Mouse (Mus musculus) cerebellum, adult 11 months (tissue): ENCODE results near the gene Gulp1.
A peak's percentile ranks its signal among the peaks of the same experiment; 100 is the strongest.

Experiments
- DNase-seq: peaks from one replicate; pipeline ENCODE4 v3.0.0; 2022

Gene Gulp1

DNA sequence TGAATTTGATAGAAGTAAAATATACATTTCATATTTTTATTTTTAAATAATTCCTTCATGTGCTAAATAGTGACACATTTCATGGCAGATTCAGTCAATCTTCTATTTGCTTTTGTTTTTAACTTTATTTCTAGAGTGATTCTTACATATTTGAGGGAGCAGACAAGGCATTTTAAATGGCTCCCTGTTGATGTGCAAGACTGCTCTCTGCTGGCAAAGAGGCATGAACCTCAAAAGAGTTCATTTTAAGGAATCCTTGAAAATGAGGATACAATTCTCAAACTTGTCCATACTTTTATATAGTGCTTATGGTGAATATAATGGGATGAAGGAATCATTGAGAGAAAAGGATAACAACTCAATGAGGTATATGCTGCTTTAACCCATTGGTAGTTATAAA is 189.9 kb downstream of the Gulp1 start:
- DNase-seq = no peak

DNA sequence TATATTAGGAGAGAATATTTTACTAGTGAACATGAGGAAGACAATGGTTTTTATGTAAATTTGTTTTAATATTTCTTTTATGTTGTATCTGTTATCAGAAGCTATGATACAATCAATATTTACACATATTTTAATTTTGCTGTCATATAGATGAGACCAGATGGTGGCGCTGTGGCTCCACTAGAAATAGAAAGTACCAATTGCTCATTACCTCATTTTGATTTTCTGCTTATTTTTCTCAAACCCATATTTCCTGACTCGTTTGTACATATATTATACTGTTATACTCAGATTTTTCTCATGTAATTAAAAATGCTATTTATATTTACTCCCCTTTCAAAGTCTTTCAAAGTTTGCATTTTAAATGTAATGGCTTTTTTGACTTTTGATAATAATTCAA is 194.4 kb downstream of the Gulp1 start:
- DNase-seq = peak; percentile 0

DNA sequence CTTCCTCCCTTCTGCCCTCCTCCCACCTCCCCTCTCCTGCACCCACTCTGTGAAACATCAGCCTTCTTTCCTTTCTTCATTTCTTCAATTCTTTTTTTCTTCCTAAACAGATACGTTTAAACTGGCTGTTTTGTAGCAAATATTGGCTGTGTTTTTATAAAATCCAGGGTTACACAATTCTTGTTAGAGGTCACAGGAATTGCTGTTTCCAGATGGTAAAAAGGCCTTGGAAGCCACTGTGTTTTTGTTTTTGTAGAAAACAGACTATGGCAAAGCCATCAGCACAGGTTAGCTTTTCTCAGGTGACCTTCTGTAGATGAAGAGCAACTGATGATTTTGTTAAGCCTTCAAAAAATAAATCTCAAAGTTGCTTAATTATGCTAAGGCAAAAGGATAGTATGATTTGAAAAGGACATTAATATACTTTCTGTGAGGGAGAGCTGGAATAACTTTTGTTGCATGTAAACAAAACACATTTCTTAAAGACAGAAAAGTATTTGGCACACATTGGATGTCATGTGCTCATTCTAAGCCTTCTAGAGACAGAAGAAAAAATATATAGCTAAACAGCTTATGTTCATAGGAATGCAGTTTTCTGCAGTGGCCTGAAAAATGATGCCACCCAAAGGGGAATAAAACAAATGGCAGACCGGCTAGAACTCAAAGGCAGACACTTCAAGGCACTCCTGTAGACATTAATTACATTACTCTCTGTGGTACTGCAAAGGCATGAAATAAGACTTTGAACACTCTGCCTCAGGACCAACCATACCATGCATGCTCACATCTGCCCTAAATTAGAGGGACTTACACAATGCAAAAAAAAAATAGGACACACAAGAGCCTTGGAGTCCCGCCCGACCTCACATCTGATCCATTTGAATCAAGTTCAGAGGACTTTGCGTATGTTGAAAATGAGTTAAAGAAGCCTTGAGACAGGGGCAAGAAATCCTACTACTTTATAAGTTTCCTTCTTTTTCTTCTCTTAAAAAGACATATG is 199.7 kb downstream of the Gulp1 start:
- DNase-seq = no peak

DNA sequence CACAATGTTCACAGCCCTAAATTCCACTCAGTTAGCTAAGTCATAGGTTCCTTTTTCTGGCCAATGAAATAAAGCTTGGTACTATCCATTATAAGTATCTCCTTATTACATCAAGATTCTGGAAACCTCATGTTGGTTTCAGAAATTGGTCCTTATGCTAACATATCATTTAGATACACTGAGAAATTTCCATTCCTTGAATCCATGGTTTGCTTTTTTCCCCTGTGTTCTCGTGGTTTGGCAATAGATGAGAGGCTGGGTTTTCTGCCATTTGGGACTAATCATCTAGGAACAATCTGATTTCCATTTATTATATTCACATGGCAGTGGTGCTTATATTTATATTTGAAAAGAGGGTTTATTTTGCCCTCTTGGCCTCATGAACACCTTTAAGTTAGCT is 226.9 kb downstream of the Gulp1 start:
- DNase-seq = no peak

DNA sequence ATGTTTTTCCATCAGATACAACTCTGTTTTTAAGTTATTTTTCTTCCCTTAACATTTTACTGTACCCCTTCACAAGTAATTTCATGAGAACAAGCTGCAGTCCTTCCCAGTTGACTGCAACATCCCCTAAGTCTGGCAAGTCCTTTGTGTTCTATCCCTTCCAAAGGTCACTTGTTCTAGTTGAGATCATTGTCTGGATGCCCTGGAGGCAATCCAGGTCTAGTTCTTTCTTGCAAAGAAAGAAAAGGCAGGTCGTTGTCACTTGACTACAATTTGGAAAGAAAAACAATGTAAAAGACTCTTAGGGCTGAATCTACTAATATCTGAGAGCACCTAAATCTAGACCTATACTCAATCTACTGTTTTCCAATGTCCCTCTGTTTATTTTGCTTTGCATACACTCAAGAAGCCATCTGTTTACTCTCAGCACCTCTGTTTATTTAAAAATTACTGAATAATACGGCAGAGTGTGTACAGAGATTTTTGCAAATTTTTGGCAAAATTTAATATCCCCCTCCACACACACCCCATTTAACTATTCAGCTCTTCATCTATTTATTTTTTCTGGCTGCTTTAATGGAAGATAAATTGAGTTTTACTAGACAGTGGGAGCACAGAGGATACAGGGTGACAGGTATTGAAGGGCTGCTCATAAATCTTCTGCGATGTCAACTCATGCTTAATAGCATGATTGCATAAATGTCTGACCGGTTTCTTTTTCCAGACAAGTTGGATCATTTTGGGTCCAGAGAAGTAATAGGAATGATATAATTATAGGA is 252.5 kb downstream of the Gulp1 start:
- no peak for DNase-seq

DNA sequence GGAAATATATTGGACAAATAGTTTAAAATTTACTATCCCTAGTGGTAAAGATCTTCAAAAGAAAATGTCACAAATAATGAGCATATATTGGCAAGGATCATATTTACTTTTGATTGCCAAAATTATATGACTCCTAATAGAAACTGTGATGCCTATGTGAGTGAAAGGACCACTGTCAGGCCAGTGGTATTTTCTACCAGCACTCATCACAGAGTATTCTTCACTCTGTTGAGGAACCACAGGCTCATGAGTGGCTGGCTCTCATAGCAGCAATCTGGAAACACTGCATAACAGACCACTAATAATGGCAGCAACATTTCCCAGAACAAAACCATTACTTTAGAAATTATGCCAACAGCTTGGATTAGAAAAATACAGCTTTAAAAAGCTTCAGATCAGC is 255.1 kb downstream of the Gulp1 start:
- no peak for DNase-seq

DNA sequence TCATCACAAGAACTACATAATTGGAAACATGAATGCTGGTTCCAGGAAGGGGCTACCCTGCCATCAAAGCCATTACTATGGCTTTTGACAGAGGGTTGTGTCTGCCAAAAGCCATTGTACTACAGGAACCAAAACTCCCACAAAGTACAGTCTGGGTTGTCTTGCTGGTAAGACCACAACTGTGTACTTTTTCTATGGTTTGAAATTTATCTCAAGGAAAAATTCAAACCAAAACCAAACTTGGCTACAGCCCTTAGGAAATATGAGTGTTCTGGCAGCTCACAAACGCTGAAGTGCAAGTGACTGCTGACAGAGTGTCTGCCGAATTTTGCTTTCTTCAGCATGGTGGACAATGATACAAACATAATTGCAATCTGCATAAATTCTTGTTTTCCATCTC is 259.0 kb downstream of the Gulp1 start:
- no peak for DNase-seq

DNA sequence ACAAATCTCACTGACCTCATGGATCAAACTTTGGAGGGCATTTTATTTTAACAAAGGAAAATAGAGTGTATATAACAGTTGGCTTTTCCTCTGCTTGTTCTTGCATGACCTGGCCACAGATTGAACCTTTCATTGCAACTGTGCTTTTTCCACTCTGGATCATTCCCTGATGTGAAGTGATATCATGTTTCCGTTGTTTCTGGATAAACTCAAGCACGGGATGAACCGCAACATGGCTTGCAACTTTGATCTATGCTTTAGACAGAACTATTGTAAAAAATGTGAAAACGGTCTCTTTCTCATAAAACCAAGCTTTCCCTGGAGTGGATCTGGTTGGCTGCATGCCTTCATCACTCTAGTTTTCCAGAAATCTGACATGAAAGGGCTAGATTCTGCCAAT is 282.6 kb downstream of the Gulp1 start:
- no peak for DNase-seq
